Mouse (Mus musculus) midbrain, postnatal 0 days (tissue): ENCODE data around the gene Rps19bp1. TPM values are rescaled to one million over a fixed set of nuclear protein-coding genes. Genes with fewer than 3 reads are reported as not detected.

ENCODE experiments used
- ATAC-seq: fragments of 200-750 bp; cut with Nextera tagmentation; 2 replicates; pipeline ENCODE4 v1.8.0; 2017; ENCODE audit warnings: moderate number of reproducible peaks, mild to moderate bottlenecking, moderate TSS enrichment, moderate library complexity; ENCODE audit not compliant: low FRiP score
- DNase-seq: peaks from one replicate; pipeline ENCODE4 v3.0.0-alpha.2; 2015; ENCODE audit warnings: low spot score
- H3K27ac ChIP-seq: fragments of 300-500 bp; sonication (generic); 2 replicates; pipeline ENCODE4 v1.5.1; 2014; ENCODE audit warnings: low read depth, mild to moderate bottlenecking, low read length, mixed read lengths
- H3K27me3 ChIP-seq: fragments of 300-500 bp; sonication (generic); 2 replicates; pipeline ENCODE4 v1.6.1; 2014; ENCODE audit warnings: low read length, control low read depth, mixed read lengths; ENCODE audit not compliant: insufficient read depth
- H3K36me3 ChIP-seq: fragments of 300-500 bp; sonication (generic); 2 replicates; pipeline ENCODE4 v1.6.1; 2014; ENCODE audit warnings: low read length, control low read depth, mixed read lengths; ENCODE audit not compliant: insufficient read depth
- H3K4me1 ChIP-seq: fragments of 300-500 bp; sonication (generic); 2 replicates; pipeline ENCODE4 v1.6.1; 2014; ENCODE audit warnings: mild to moderate bottlenecking, control low read depth, antibody characterized with exemption, low read length, mixed read lengths; ENCODE audit not compliant: insufficient read depth
- H3K4me2 ChIP-seq: fragments of 300-500 bp; sonication (generic); 2 replicates; pipeline ENCODE4 v1.6.1; 2014; ENCODE audit warnings: low read depth, mild to moderate bottlenecking, low read length, mixed read lengths; ENCODE audit not compliant: poor library complexity, severe bottlenecking
- H3K4me3 ChIP-seq: fragments of 300-500 bp; sonication (generic); 2 replicates; pipeline ENCODE4 v1.5.1; 2014; ENCODE audit warnings: low read depth, mild to moderate bottlenecking, low read length, moderate library complexity
- H3K9ac ChIP-seq: fragments of 300-500 bp; sonication (generic); replicated peaks from 2 replicates; pipeline ENCODE4 v1.6.1; 2014; ENCODE audit warnings: mild to moderate bottlenecking, low read length, moderate library complexity, mixed read lengths; ENCODE audit not compliant: poor library complexity, severe bottlenecking
- H3K9me3 ChIP-seq: fragments of 300-500 bp; sonication (generic); 2 replicates; pipeline ENCODE4 v1.6.1; 2016; ENCODE audit warnings: low read length, control low read depth
- CTCF ChIP-seq: IDR thresholded peaks from 2 replicates; pipeline ENCODE4 v1.5.1; 2016; ENCODE audit warnings: antibody characterized with exemption, mild to moderate bottlenecking
- WGBS: fragments of 180-500 bp; shearing (Covaris S2); extraction: QIAGEN DNeasy Blood & Tissue Kit; methylation state at CpG from one replicate; pipeline ENCODE4 v1.1.7; 2014; 5-methylcytosine and 5-hydroxymethylcytosine counted together
- polyA plus RNA-seq: library from polyadenylated mRNA; unstranded; fragments of >200 nt; fragmentation: Nextera tagmentation; extraction: Ambion mirVana; gene quantifications from 2 replicates; pipeline ENCODE4 v1.2.1, GENCODE M21; 2015
- total RNA-seq: library from RNA; depleted of rRNA; stranded (reverse); fragments of >200 nt; gene quantifications from 2 replicates; pipeline ENCODE4 v1.2.3, GENCODE M21; 2014; rRNA removed

Rps19bp1 gene
- total RNA-seq (34.5 and 43.8 TPM in 2 replicates), polyA plus RNA-seq (86.9 and 87.1 TPM in 2 replicates)

- Histone ChIP-seq H3K9me3 (no peaks in the 10 kb centered on the region), H3K4me2 (peak within 1 kb of the TSS; percentile 83), H3K9ac (peak within 1 kb of the TSS; percentile 86), H3K4me3 (peak within 1 kb of the TSS; percentile 76), H3K27me3 (no peaks in the 10 kb centered on the region), H3K27ac (peak within 1 kb of the TSS; percentile 48; the same call in 1 of the 2 replicates), H3K36me3 (peaks cover 11% of the 10 kb centered on the region), H3K4me1 (peaks cover 7% of the 10 kb centered on the region; the same call in 1 of the 2 replicates)
- no peak; the same call in 1 of the 2 replicates for TF ChIP-seq CTCF
- DNase-seq (peak; percentile 94), ATAC-seq (peak; percentile 86)
- 1% methylated on average over 63 of the region's 66 CpGs for WGBS
Observed at GRCm38 (mm10) chr15:80263610-80264575, at the start of gene Rps19bp1. TSS of gene Rps19bp1 (minus strand) at chr15:80264315.

- Histone ChIP-seq H3K4me1 (no peaks in the 10 kb centered on the region), H3K27me3 (no peaks in the 10 kb centered on the region), H3K4me2 (no peak overlapping the region), H3K36me3 (0 out of 2 replicates have a peak, but pooled peaks cover 3% of the 10 kb centered on the region), H3K4me3 (no peak overlapping the region), H3K27ac (no peak overlapping the region), H3K9ac (no peak overlapping the region), H3K9me3 (no peaks in the 10 kb centered on the region)
- no peak for ATAC-seq
- 74% methylated on average over 8 of the region's 8 CpGs for WGBS
- DNase-seq: no peak
- TF ChIP-seq CTCF: no peak
Observed at GRCm38 (mm10) chr15:80306146-80306545, 42.0 kb upstream of the Rps19bp1 start.

GRCm38 (mm10) chr15:80304188-80304587 is 40.1 kb upstream of the Rps19bp1 start:
- H3K36me3 ChIP-seq: 0 out of 2 replicates have a peak, but pooled peaks cover 3% of the 10 kb centered on the region
- no peaks in the 10 kb centered on the region for H3K4me1 ChIP-seq
- H3K4me2 ChIP-seq: no peak overlapping the region
- H3K27ac ChIP-seq: no peak overlapping the region
- TF ChIP-seq CTCF: no peak
- WGBS: 77% methylated on average over 12 of the region's 12 CpGs
- H3K27me3 ChIP-seq: no peaks in the 10 kb centered on the region
- no peak overlapping the region for H3K9ac ChIP-seq
- H3K9me3 ChIP-seq: no peaks in the 10 kb centered on the region
- no peak overlapping the region for H3K4me3 ChIP-seq
- DNase-seq: no peak
- no peak for ATAC-seq

- H3K9me3 ChIP-seq: no peaks in the 10 kb centered on the region
- 0 out of 2 replicates have a peak, but pooled peaks cover 3% of the 10 kb centered on the region for H3K36me3 ChIP-seq
- DNase-seq (no peak), ATAC-seq (no peak)
- no peaks in the 10 kb centered on the region for H3K4me1 ChIP-seq
- H3K4me2 ChIP-seq: no peak overlapping the region
- no peak overlapping the region for H3K9ac ChIP-seq
- no peak overlapping the region for H3K27ac ChIP-seq
- WGBS: 77% methylated on average over 14 of the region's 14 CpGs
- no peak for TF ChIP-seq CTCF
- no peak overlapping the region for H3K4me3 ChIP-seq
- no peaks in the 10 kb centered on the region for H3K27me3 ChIP-seq
Observed at GRCm38 (mm10) chr15:80303779-80304178, 39.7 kb upstream of the Rps19bp1 start.

GRCm38 (mm10) chr15:80297146-80297545 is 33.0 kb upstream of the Rps19bp1 start:
- Histone ChIP-seq H3K9me3 (no peaks in the 10 kb centered on the region), H3K27me3 (no peaks in the 10 kb centered on the region), H3K4me1 (no peaks in the 10 kb centered on the region), H3K9ac (no peak overlapping the region), H3K4me2 (no peak overlapping the region), H3K27ac (no peak overlapping the region), H3K4me3 (no peak overlapping the region), H3K36me3 (0 out of 2 replicates have a peak, but pooled peaks cover 3% of the 10 kb centered on the region)
- no peak for ATAC-seq
- TF ChIP-seq CTCF: peak; percentile 45
- no peak for DNase-seq
- 100% methylated on average over 1 of the region's 1 CpGs for WGBS

- Histone ChIP-seq H3K9me3 (no peaks in the 10 kb centered on the region), H3K36me3 (no peaks in the 10 kb centered on the region), H3K9ac (no peak overlapping the region), H3K4me1 (peaks cover 2% of the 10 kb centered on the region; the same call in 1 of the 2 replicates), H3K27ac (no peak overlapping the region), H3K4me2 (peak overlapping the region; percentile 92), H3K4me3 (no peak overlapping the region), H3K27me3 (peaks cover 8% of the 10 kb centered on the region)
- TF ChIP-seq CTCF: peak; percentile 68
- peak; percentile 58 for DNase-seq
- no peak for ATAC-seq
- WGBS: 11% methylated on average over 10 of the region's 10 CpGs
Observed at GRCm38 (mm10) chr15:80289436-80289835, 25.3 kb upstream of the Rps19bp1 start.
